Mouse (Mus musculus) heart, embryonic 12.5 days (tissue): ENCODE results near the gene Msi2. TPM values are rescaled to one million over a fixed set of nuclear protein-coding genes. Genes with fewer than 3 reads are reported as not detected.

Experiments
- ATAC-seq: fragments of 200-750 bp; cut with Nextera tagmentation; 2 replicates; pipeline ENCODE4 v1.8.0; 2017; ENCODE audit warnings: moderate TSS enrichment, moderate library complexity; ENCODE audit not compliant: insufficient number of reproducible peaks, low FRiP score
- H3K27ac ChIP-seq: fragments of 300-500 bp; sonication (generic); 2 replicates; pipeline ENCODE4 v1.5.1; 2016; ENCODE audit warnings: mild to moderate bottlenecking, moderate library complexity; ENCODE audit not compliant: poor library complexity, severe bottlenecking
- H3K27me3 ChIP-seq: fragments of 300-500 bp; sonication (generic); replicated peaks from 2 replicates; pipeline ENCODE4 v1.6.1; 2016; ENCODE audit warnings: mild to moderate bottlenecking, moderate library complexity
- H3K36me3 ChIP-seq: fragments of 300-500 bp; sonication (generic); 2 replicates; pipeline ENCODE4 v1.6.1; 2016; ENCODE audit warnings: mild to moderate bottlenecking, moderate library complexity
- H3K4me1 ChIP-seq: fragments of 300-500 bp; sonication (generic); replicated peaks from 2 replicates; pipeline ENCODE4 v1.6.1; 2016; ENCODE audit warnings: mild to moderate bottlenecking
- H3K4me2 ChIP-seq: fragments of 300-500 bp; sonication (generic); 2 replicates; pipeline ENCODE4 v1.6.1; 2016; ENCODE audit warnings: mild to moderate bottlenecking, moderate library complexity
- H3K4me3 ChIP-seq: fragments of 300-500 bp; sonication (generic); 2 replicates; pipeline ENCODE4 v1.5.1; 2016; ENCODE audit warnings: mild to moderate bottlenecking
- H3K9ac ChIP-seq: fragments of 300-500 bp; sonication (generic); 2 replicates; pipeline ENCODE4 v1.6.1; 2016; ENCODE audit warnings: mild to moderate bottlenecking, moderate library complexity
- H3K9me3 ChIP-seq: fragments of 300-500 bp; sonication (generic); replicated peaks from 2 replicates; pipeline ENCODE4 v1.6.1; 2016; ENCODE audit warnings: mild to moderate bottlenecking, moderate library complexity
- WGBS: fragments of 180-500 bp; shearing (Covaris S2); methylation state at CpG from one replicate; pipeline ENCODE4 v1.1.7; 2016; 5-methylcytosine and 5-hydroxymethylcytosine counted together
- polyA plus RNA-seq: library from polyadenylated mRNA; unstranded; fragments of >200 nt; fragmentation: Nextera tagmentation; extraction: Ambion mirVana; gene quantifications from 2 replicates; pipeline ENCODE4 v1.2.1, GENCODE M21; 2016

Msi2 gene
- polyA plus RNA-seq, 1 experiment from 2014 or later, result 20.5 TPM

DNA sequence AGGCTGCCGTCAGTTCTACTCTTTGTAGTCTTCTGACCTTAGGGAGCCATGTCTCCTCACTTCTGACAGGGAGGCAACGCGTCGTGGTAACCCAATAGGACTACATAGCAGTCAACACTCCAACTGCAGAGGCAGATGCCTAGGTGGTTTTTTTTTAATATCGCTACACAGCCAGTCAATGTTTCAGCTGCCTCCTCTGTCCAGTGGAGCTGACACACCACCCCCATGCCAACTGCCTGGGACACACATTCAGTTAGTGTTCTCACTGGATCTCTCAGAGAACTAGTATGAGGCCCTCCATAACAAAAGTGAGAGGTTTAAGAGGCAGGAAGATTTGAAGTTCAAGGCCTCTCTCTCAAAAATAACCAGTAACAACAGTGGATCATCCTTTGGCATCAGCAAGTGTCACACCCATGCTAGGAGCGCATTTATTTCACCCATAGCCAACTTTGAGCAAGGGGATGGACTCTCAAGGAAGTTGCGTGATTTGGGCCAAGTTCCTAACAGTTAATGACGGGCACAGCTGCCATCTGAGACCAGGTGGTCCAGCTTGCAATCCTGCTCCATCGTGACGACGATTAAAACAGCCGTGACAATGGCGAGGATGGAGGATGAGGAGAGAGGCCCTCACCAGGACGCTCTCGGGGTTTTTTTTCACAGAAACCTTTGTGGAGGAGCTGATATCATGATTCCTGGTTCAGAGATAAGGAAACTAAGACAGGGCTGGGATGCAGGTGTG is 8.3 kb downstream of the Msi2 start:
- Histone ChIP-seq H3K27me3 (no peaks in the 10 kb centered on the region), H3K4me1 (peaks cover 33% of the 10 kb centered on the region), H3K9ac (no peak overlapping the region), H3K9me3 (no peaks in the 10 kb centered on the region), H3K4me3 (no peak overlapping the region), H3K36me3 (peaks cover 85% of the 10 kb centered on the region), H3K4me2 (no peak overlapping the region), H3K27ac (no peak overlapping the region)
- WGBS, result 82% methylated on average over 15 of the region's 15 CpGs
- no peak for ATAC-seq

DNA sequence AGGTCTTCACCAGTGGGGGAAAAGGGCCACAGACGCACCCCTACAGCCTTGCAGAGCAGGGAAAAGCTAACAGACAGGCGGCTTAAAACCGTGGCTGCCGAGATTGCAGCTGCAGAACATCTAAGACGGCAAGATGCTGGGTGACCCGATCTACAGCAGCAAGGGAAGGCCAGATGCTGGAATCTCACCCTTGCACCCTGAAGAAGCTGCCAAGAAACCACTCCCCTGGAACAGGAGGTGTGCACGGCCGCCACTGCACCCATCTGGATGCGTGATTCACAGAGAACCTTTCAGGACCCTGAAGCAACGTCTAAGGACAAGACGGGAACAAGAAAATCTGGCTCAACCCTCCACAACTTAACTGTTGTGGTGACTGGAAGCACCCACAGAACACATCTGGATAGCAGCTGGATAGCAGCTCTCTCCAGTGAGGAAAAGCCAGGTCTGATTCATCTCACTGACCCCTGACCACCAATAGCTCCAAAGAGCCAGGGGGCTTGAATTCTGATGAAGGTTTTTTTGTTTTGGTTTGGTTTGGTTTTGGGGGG is 11.0 kb downstream of the Msi2 start:
- H3K4me1 ChIP-seq, result peaks cover 43% of the 10 kb centered on the region
- ATAC-seq, result no peak
- no peak overlapping the region for H3K27ac ChIP-seq
- H3K36me3 ChIP-seq, result peaks cover 85% of the 10 kb centered on the region
- no peak overlapping the region for H3K4me3 ChIP-seq
- 0 out of 2 replicates have a peak overlapping the region, but pooled peaks have one; percentile 5 for H3K9ac ChIP-seq
- 77% methylated on average over 11 of the region's 11 CpGs for WGBS
- H3K27me3 ChIP-seq, result no peaks in the 10 kb centered on the region
- H3K4me2 ChIP-seq, result no peak overlapping the region
- H3K9me3 ChIP-seq, result no peaks in the 10 kb centered on the region

DNA sequence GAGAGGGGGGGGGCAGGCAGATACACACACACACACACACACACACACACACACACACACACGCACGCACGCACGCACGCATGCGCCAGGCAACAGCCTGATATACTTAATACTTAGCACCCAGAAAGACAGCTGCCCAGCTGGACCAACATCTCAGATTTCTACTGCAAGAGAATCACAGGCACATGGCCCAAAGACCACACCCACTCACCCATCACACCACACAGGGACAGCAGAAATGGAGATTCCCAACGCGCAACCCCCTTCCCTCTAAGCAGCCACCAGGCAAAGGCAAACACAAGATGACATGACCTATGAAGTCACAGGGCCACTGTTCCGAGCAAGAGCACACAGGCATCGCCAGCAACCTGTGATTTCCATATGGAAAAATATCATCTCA is 13.6 kb downstream of the Msi2 start:
- peaks cover 48% of the 10 kb centered on the region for H3K4me1 ChIP-seq
- H3K4me3 ChIP-seq, result no peak overlapping the region
- 82% methylated on average over 10 of the region's 10 CpGs for WGBS
- no peaks in the 10 kb centered on the region for H3K27me3 ChIP-seq
- no peak overlapping the region for H3K4me2 ChIP-seq
- H3K9ac ChIP-seq, result no peak overlapping the region
- peaks cover 83% of the 10 kb centered on the region for H3K36me3 ChIP-seq
- no peak overlapping the region for H3K27ac ChIP-seq
- ATAC-seq, result no peak
- H3K9me3 ChIP-seq, result no peaks in the 10 kb centered on the region

DNA sequence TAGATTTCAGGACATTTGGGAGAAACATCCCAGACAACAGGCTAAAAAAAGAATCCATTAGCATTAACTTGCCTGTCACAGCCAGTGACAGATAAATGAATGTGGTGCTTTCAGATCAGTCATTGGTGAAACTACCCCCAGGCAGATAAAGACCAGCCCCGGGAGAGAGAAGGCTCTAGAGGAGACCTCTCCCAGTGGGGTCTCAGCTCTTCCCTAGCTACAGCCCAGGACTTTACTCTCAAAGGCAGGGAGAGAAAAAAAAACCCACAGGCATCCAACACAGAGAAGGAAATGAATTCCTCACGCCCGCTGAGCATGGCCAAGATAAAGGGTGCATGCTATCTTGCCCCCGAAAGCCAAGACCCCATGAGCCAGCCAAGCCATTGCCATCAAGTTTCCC is 15.1 kb downstream of the Msi2 start:
- ATAC-seq, result no peak
- H3K4me2 ChIP-seq, result peak overlapping the region; percentile 30
- H3K9ac ChIP-seq, result no peak overlapping the region
- WGBS, result 8% methylated on average over 4 of the region's 4 CpGs
- peaks cover 48% of the 10 kb centered on the region for H3K4me1 ChIP-seq
- H3K9me3 ChIP-seq, result no peaks in the 10 kb centered on the region
- peak overlapping the region; percentile 68 for H3K27ac ChIP-seq
- H3K27me3 ChIP-seq, result no peaks in the 10 kb centered on the region
- H3K4me3 ChIP-seq, result no peak overlapping the region
- H3K36me3 ChIP-seq, result peaks cover 74% of the 10 kb centered on the region

DNA sequence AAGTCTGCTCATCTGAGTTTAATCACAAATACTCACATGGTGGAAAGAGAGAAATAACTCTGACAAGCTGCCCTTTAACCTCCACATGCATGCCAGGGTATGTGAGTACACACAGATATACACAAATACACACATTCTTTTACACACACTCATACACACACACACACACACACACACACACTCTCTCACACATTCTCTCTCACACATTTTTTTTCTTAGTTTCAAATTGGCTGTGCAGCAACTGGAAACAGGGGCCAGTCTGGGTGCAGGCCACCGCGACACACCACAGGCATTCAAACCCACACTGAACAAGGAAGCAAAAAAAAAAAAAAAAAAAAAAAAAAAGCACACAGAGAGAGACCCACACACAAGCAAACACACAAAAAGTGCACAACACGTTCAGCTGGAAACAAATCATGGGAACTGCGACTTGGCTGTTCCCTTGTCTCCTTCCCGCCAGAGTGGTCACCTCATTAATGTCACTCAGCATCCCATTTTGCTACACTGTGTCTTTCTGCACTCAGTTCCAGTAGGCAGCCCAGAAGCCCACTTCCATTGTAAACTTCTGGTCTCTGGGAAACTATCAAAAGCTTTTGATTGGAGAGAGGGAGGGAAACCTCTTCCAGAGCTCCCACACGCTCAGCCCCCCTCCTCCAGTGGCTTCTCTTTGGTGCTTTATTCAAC is 16.2 kb downstream of the Msi2 start:
- Histone ChIP-seq H3K4me3 (no peak overlapping the region), H3K27ac (no peak overlapping the region), H3K9me3 (no peaks in the 10 kb centered on the region), H3K9ac (no peak overlapping the region), H3K27me3 (no peaks in the 10 kb centered on the region), H3K36me3 (peaks cover 71% of the 10 kb centered on the region), H3K4me2 (no peak overlapping the region), H3K4me1 (peaks cover 47% of the 10 kb centered on the region)
- WGBS, result 65% methylated on average over 6 of the region's 6 CpGs
- no peak for ATAC-seq

DNA sequence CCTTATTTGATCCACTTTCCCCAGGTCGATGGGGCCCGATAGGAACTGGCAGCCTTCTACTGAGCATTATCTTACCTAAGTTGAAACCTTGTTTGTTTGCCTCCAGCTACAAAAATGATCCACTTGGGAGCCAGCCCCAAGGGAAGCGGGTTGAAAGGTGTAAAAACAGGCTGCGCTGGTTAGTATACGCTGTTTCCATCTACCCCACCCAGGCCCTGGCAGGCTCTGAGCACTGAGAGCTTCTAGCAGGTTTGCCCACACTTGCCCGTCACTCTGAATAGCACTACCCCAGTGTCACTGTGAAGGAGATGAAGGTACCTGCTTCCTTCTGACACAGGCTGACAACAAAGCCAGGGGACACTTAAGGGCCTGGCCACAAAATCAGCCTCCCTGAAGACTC is 17.3 kb downstream of the Msi2 start:
- Histone ChIP-seq H3K36me3 (peaks cover 71% of the 10 kb centered on the region), H3K4me1 (peaks cover 55% of the 10 kb centered on the region), H3K4me3 (no peak overlapping the region), H3K9ac (no peak overlapping the region), H3K27ac (no peak overlapping the region), H3K27me3 (no peaks in the 10 kb centered on the region), H3K4me2 (no peak overlapping the region), H3K9me3 (no peaks in the 10 kb centered on the region)
- no peak for ATAC-seq
- 89% methylated on average over 6 of the region's 6 CpGs for whole genome bisulfite sequencing

DNA sequence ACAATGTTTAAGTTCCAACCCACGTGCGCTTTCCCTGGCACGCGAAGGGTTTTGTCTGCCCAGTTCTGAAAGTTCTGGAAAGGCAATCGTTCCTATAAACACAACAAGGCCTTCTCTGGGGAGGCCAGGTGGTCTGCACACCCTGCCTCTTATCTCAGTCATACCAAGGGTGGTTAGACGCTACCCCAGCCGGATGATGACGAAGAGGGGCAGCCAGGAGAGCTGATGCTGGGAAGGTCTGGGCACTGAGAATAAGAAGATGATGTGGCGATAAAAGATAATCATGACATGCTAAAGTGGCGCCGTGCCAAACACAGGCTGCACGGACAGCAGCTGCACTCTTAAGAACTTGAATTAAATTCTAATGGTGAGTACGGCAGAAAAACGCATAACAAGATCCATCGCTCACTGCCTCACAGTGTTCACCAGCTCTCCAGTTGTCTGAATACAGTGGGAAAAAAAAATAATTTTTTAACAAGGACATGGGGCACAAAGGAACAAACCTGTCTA is 18.1 kb downstream of the Msi2 start:
- no peak overlapping the region for H3K4me2 ChIP-seq
- ATAC-seq, result no peak
- no peak overlapping the region for H3K9ac ChIP-seq
- peaks cover 69% of the 10 kb centered on the region for H3K36me3 ChIP-seq
- H3K27ac ChIP-seq, result no peak overlapping the region
- no peaks in the 10 kb centered on the region for H3K27me3 ChIP-seq
- H3K4me3 ChIP-seq, result no peak overlapping the region
- peaks cover 60% of the 10 kb centered on the region for H3K4me1 ChIP-seq
- H3K9me3 ChIP-seq, result no peaks in the 10 kb centered on the region
- 85% methylated on average over 15 of the region's 15 CpGs for WGBS

DNA sequence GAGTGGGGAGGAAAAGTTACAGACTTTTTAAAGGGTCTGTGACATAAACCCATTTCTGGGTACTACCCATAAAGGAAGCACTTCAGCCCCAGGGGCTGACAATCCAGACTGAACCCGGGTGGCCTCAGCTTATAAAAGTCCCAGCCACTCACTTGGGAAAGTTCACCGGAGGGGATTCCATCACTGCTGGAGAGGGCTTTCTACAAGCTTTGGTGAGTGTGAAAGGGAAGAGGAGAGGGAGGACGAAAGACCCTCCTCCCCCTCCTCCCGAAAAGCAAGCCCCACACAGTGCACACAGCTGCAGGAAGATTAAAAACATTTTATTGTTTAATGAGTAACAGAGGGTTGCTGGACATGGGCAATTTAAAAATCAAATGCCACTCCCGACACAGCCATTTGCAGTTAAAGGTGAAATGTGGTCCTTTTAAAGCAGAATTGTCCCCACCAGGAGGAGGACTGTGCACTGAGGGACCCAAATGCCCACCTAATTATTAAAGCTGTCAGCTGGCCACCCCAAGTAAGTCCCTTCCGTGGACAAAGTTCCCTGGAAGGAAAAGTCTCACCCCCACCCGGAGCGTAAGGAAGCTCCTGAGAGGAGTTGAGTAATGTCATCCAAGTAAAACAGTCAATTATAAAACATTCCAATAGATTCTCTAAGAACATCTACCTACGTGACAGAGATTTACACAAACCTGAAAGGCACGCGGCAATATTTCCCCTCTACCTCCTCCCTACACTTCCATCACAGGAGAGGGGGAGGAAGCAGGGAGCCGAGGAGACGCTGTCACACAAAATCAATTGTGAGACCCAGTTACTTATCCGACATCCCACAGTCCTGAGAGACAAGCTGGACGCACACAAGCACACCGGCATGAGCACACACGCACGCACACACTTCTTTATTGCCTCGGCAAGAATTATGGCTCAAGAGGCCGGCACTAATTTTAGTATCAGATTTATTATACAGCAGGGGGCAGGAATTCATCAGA is 24.1 kb downstream of the Msi2 start:
- H3K27ac ChIP-seq, result peak overlapping the region; percentile 58
- H3K4me2 ChIP-seq, result no peak overlapping the region

DNA sequence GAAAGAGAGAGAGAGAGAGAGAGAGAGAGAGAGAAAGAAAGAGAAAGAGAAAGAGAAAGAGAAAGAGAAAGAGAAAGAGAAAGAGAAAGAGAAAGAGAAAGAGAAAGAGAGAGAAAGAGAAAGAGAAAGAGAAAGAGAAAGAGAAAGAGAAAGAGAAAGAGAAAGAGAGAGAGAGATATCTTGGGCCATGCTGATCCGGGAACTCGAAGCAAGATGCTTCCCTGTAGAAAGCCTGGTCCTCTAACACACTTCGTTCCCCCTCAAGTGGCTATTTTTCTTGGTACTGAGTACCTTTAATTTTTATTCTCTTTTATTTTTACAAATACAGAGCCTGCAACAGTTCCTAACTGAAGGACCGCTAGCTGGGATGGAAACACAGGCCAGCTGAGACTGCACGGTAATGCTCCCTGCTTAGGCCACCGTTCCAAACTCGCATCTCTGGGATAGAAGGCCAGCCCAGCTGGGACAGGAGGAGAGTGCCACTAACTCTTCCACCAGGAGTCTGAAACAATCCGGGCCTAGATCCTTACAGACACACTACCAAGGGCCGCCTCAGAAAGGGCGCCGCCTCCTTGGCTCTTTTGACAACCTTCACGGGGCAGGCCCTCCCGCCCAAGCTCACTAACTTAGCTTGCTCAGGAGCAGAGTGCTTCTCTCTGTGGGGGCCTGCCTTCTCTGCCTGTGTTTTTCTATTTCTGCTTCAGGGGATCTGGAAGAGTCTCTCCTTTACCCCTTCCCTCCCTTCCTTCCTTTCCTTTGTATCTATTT is 25.1 kb downstream of the Msi2 start:
- 44% methylated on average over 13 of the region's 13 CpGs for WGBS
- Histone ChIP-seq H3K27me3 (no peaks in the 10 kb centered on the region), H3K27ac (peak overlapping the region; percentile 58), H3K4me2 (0 out of 2 replicates have a peak overlapping the region, but pooled peaks have one; percentile 0), H3K4me1 (peaks cover 87% of the 10 kb centered on the region), H3K9me3 (no peaks in the 10 kb centered on the region), H3K36me3 (peaks cover 30% of the 10 kb centered on the region), H3K9ac (peak overlapping the region; percentile 59; the same call in 1 of the 2 replicates), H3K4me3 (no peak overlapping the region)
- ATAC-seq, result no peak

More for the DNA sequence above, 24.1 kb downstream of the Msi2 start:
- 54% methylated on average over 20 of the region's 20 CpGs for WGBS
- Histone ChIP-seq H3K4me3 (no peak overlapping the region), H3K9ac (peak overlapping the region; percentile 59), H3K36me3 (peaks cover 26% of the 10 kb centered on the region), H3K9me3 (no peaks in the 10 kb centered on the region), H3K27me3 (no peaks in the 10 kb centered on the region), H3K4me1 (peaks cover 80% of the 10 kb centered on the region)
- no peak for ATAC-seq

DNA sequence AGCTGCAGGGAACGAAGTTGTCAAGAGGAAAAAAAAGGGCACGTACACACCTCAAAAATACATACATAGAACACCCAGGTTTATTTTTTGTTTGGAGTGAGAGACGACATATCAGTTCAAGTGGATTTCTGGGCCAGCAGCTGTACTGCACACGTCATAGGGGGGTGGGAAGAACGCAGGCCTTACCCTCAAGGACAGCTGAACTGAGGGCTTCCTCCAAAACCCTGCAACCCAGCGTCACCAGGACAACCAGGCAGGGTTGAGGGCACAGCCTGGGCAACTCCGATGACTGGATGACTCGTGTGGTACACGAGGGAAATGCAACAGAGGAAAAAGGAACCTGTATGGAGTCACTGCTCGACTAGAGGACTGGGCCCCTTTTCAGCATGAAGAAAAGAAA is 25.9 kb downstream of the Msi2 start:
- H3K9me3 ChIP-seq, result no peaks in the 10 kb centered on the region
- H3K27me3 ChIP-seq, result no peaks in the 10 kb centered on the region
- no peak overlapping the region for H3K4me3 ChIP-seq
- WGBS, result 24% methylated on average over 9 of the region's 10 CpGs
- H3K4me1 ChIP-seq, result peaks cover 88% of the 10 kb centered on the region
- H3K4me2 ChIP-seq, result peak overlapping the region; percentile 22
- H3K36me3 ChIP-seq, result peaks cover 28% of the 10 kb centered on the region
- peak; percentile 56; the same call in 1 of the 2 replicates for ATAC-seq
- no peak overlapping the region for H3K9ac ChIP-seq
- peak overlapping the region; percentile 85 for H3K27ac ChIP-seq
